Mouse (Mus musculus): Measurements from ENCODE around the gene Cdkn2aip. TPM values are rescaled to one million over a fixed set of nuclear protein-coding genes. Genes with fewer than 3 reads are reported as not detected.

Cdkn2aip gene
- polyA plus RNA-seq, 1 experiment from 2014 or later: 26.1 TPM

- Histone ChIP-seq H3K9me3 (ENCODE audit: control insufficient read depth, low read length) (no peaks in the 10 kb centered on the region), H3K9ac (ENCODE audit: low read length) (peak overlapping the region; percentile 48), H3K4me2 (ENCODE audit: low read depth, low read length) (peak overlapping the region; percentile 38), H3K36me3 (ENCODE audit: control insufficient read depth, insufficient read depth, low read length) (no peaks in the 10 kb centered on the region), H3K4me1 (replicated peaks; ENCODE audit: control insufficient read depth, insufficient read depth, low read length) (no peaks in the 10 kb centered on the region; the same call in 1 of the 2 replicates), H3K27ac (ENCODE audit: low read length) (0 out of 2 replicates have a peak overlapping the region, but pooled peaks have one; percentile 11), H3K4me3 (ENCODE audit: low read length) (peak overlapping the region; percentile 29), H3K27me3 (ENCODE audit: control insufficient read depth, insufficient read depth, low read depth, low read length) (no peaks in the 10 kb centered on the region)
- ATAC-seq (ENCODE audit: low read depth): no peak
- WGBS: 9% methylated on average over 16 of the region's 16 CpGs
Observed at GRCm38 (mm10) chr8:47690674-47691078, 23.1 kb downstream of the Cdkn2aip start.

- no peaks in the 10 kb centered on the region; the same call in 1 of the 2 replicates for H3K4me1 ChIP-seq (replicated peaks; ENCODE audit: control insufficient read depth, insufficient read depth, low read length)
- H3K36me3 ChIP-seq (ENCODE audit: control insufficient read depth, insufficient read depth, low read length): no peaks in the 10 kb centered on the region
- H3K27ac ChIP-seq (ENCODE audit: low read length): no peak overlapping the region
- H3K4me3 ChIP-seq (ENCODE audit: low read length): no peak overlapping the region
- 60% methylated on average over 12 of the region's 12 CpGs for WGBS
- no peaks in the 10 kb centered on the region for H3K27me3 ChIP-seq (ENCODE audit: control insufficient read depth, insufficient read depth, low read depth, low read length)
- ATAC-seq (ENCODE audit: low read depth): no peak
- no peak overlapping the region for H3K4me2 ChIP-seq (ENCODE audit: low read depth, low read length)
- H3K9me3 ChIP-seq (ENCODE audit: control insufficient read depth, low read length): no peaks in the 10 kb centered on the region
- no peak overlapping the region for H3K9ac ChIP-seq (ENCODE audit: low read length)
Observed at GRCm38 (mm10) chr8:47689704-47690326, 23.9 kb downstream of the Cdkn2aip start.

- no peaks in the 10 kb centered on the region for H3K9me3 ChIP-seq (ENCODE audit: control insufficient read depth, low read length)
- no peaks in the 10 kb centered on the region for H3K27me3 ChIP-seq (ENCODE audit: control insufficient read depth, insufficient read depth, low read depth, low read length)
- H3K9ac ChIP-seq (ENCODE audit: low read length): no peak overlapping the region
- 57% methylated on average over 5 of the region's 5 CpGs for WGBS
- peaks cover 5% of the 10 kb centered on the region; the same call in 1 of the 2 replicates for H3K36me3 ChIP-seq (ENCODE audit: control insufficient read depth, insufficient read depth, low read length)
- H3K4me3 ChIP-seq (ENCODE audit: low read length): no peak overlapping the region
- H3K27ac ChIP-seq (ENCODE audit: low read length): no peak overlapping the region
- no peaks in the 10 kb centered on the region for H3K4me1 ChIP-seq (replicated peaks; ENCODE audit: control insufficient read depth, insufficient read depth, low read length)
- ATAC-seq (ENCODE audit: low read depth): no peak
- H3K4me2 ChIP-seq (ENCODE audit: low read depth, low read length): no peak overlapping the region
Observed at GRCm38 (mm10) chr8:47684441-47684840, 29.3 kb downstream of the Cdkn2aip start.

GRCm38 (mm10) chr8:47683994-47684393 lies 29.7 kb downstream of the Cdkn2aip start:
- Histone ChIP-seq H3K36me3 (ENCODE audit: control insufficient read depth, insufficient read depth, low read length) (peaks cover 5% of the 10 kb centered on the region; the same call in 1 of the 2 replicates), H3K9ac (ENCODE audit: low read length) (no peak overlapping the region), H3K4me2 (ENCODE audit: low read depth, low read length) (no peak overlapping the region), H3K27ac (ENCODE audit: low read length) (no peak overlapping the region), H3K9me3 (ENCODE audit: control insufficient read depth, low read length) (no peaks in the 10 kb centered on the region), H3K4me1 (replicated peaks; ENCODE audit: control insufficient read depth, insufficient read depth, low read length) (no peaks in the 10 kb centered on the region), H3K27me3 (ENCODE audit: control insufficient read depth, insufficient read depth, low read depth, low read length) (no peaks in the 10 kb centered on the region), H3K4me3 (ENCODE audit: low read length) (no peak overlapping the region)
- ATAC-seq (ENCODE audit: low read depth): no peak
- WGBS: 85% methylated on average over 9 of the region's 9 CpGs

- WGBS: 79% methylated on average over 4 of the region's 4 CpGs
- Histone ChIP-seq H3K27ac (ENCODE audit: low read length) (no peak overlapping the region), H3K9ac (ENCODE audit: low read length) (no peak overlapping the region), H3K4me2 (ENCODE audit: low read depth, low read length) (no peak overlapping the region), H3K4me3 (ENCODE audit: low read length) (no peak overlapping the region), H3K27me3 (ENCODE audit: control insufficient read depth, insufficient read depth, low read depth, low read length) (no peaks in the 10 kb centered on the region), H3K4me1 (replicated peaks; ENCODE audit: control insufficient read depth, insufficient read depth, low read length) (peaks cover 3% of the 10 kb centered on the region; the same call in 1 of the 2 replicates), H3K36me3 (ENCODE audit: control insufficient read depth, insufficient read depth, low read length) (peaks cover 6% of the 10 kb centered on the region; the same call in 1 of the 2 replicates), H3K9me3 (ENCODE audit: control insufficient read depth, low read length) (no peaks in the 10 kb centered on the region)
- ATAC-seq (ENCODE audit: low read depth): no peak
Observed at GRCm38 (mm10) chr8:47680306-47680705, 33.4 kb downstream of the Cdkn2aip start.

GRCm38 (mm10) chr8:47679603-47680002 lies 34.1 kb downstream of the Cdkn2aip start:
- no peak overlapping the region for H3K9ac ChIP-seq (ENCODE audit: low read length)
- H3K4me3 ChIP-seq (ENCODE audit: low read length): no peak overlapping the region
- H3K36me3 ChIP-seq (ENCODE audit: control insufficient read depth, insufficient read depth, low read length): peaks cover 6% of the 10 kb centered on the region; the same call in 1 of the 2 replicates
- no peak for ATAC-seq (ENCODE audit: low read depth)
- H3K27me3 ChIP-seq (ENCODE audit: control insufficient read depth, insufficient read depth, low read depth, low read length): no peaks in the 10 kb centered on the region
- no peak overlapping the region for H3K4me2 ChIP-seq (ENCODE audit: low read depth, low read length)
- WGBS: 66% methylated on average over 1 of the region's 1 CpGs
- no peak overlapping the region for H3K27ac ChIP-seq (ENCODE audit: low read length)
- no peaks in the 10 kb centered on the region for H3K9me3 ChIP-seq (ENCODE audit: control insufficient read depth, low read length)
- H3K4me1 ChIP-seq (replicated peaks; ENCODE audit: control insufficient read depth, insufficient read depth, low read length): peaks cover 3% of the 10 kb centered on the region; the same call in 1 of the 2 replicates

GRCm38 (mm10) chr8:47676631-47677030 lies 37.1 kb downstream of the Cdkn2aip start:
- no peak for ATAC-seq (ENCODE audit: low read depth)
- Histone ChIP-seq H3K4me1 (replicated peaks; ENCODE audit: control insufficient read depth, insufficient read depth, low read length) (peaks cover 6% of the 10 kb centered on the region; the same call in 1 of the 2 replicates), H3K27ac (ENCODE audit: low read length) (no peak overlapping the region), H3K27me3 (ENCODE audit: control insufficient read depth, insufficient read depth, low read depth, low read length) (no peaks in the 10 kb centered on the region), H3K36me3 (ENCODE audit: control insufficient read depth, insufficient read depth, low read length) (0 out of 2 replicates have a peak, but pooled peaks cover 2% of the 10 kb centered on the region), H3K4me3 (ENCODE audit: low read length) (peak overlapping the region; percentile 95; the same call in 1 of the 2 replicates), H3K4me2 (ENCODE audit: low read depth, low read length) (peak overlapping the region; percentile 66), H3K9me3 (ENCODE audit: control insufficient read depth, low read length) (no peaks in the 10 kb centered on the region), H3K9ac (ENCODE audit: low read length) (no peak overlapping the region)
- WGBS: 47% methylated on average over 2 of the region's 2 CpGs

GRCm38 (mm10) chr8:47676224-47676623 lies 37.5 kb downstream of the Cdkn2aip start:
- Histone ChIP-seq H3K4me2 (ENCODE audit: low read depth, low read length) (peak overlapping the region; percentile 66), H3K27me3 (ENCODE audit: control insufficient read depth, insufficient read depth, low read depth, low read length) (no peaks in the 10 kb centered on the region), H3K9me3 (ENCODE audit: control insufficient read depth, low read length) (no peaks in the 10 kb centered on the region), H3K4me1 (replicated peaks; ENCODE audit: control insufficient read depth, insufficient read depth, low read length) (peaks cover 6% of the 10 kb centered on the region; the same call in 1 of the 2 replicates), H3K36me3 (ENCODE audit: control insufficient read depth, insufficient read depth, low read length) (0 out of 2 replicates have a peak, but pooled peaks cover 2% of the 10 kb centered on the region), H3K27ac (ENCODE audit: low read length) (peak overlapping the region; percentile 32; the same call in 1 of the 2 replicates), H3K4me3 (ENCODE audit: low read length) (peak overlapping the region; percentile 95), H3K9ac (ENCODE audit: low read length) (peak overlapping the region; percentile 98)
- ATAC-seq (ENCODE audit: low read depth): no peak
- WGBS: 2% methylated on average over 15 of the region's 15 CpGs

GRCm38 (mm10) chr8:47675786-47676185 lies 37.9 kb downstream of the Cdkn2aip start:
- Histone ChIP-seq H3K27me3 (ENCODE audit: control insufficient read depth, insufficient read depth, low read depth, low read length) (no peaks in the 10 kb centered on the region), H3K4me1 (replicated peaks; ENCODE audit: control insufficient read depth, insufficient read depth, low read length) (peaks cover 6% of the 10 kb centered on the region; the same call in 1 of the 2 replicates), H3K4me2 (ENCODE audit: low read depth, low read length) (peak overlapping the region; percentile 66), H3K27ac (ENCODE audit: low read length) (peak overlapping the region; percentile 99), H3K9ac (ENCODE audit: low read length) (peak overlapping the region; percentile 98), H3K9me3 (ENCODE audit: control insufficient read depth, low read length) (no peaks in the 10 kb centered on the region), H3K4me3 (ENCODE audit: low read length) (peak overlapping the region; percentile 95), H3K36me3 (ENCODE audit: control insufficient read depth, insufficient read depth, low read length) (0 out of 2 replicates have a peak, but pooled peaks cover 2% of the 10 kb centered on the region)
- under 1% methylated on average over 20 of the region's 20 CpGs for whole genome bisulfite sequencing
- peak; percentile 0; the same call in 1 of the 2 replicates for ATAC-seq (ENCODE audit: low read depth)
